Mouse (Mus musculus): ENCODE measurements around the gene Rnft1. TPM values are rescaled to one million over a fixed set of nuclear protein-coding genes. Genes with fewer than 3 reads are reported as not detected.

The Rnft1 gene
- total and polyA plus RNA-seq, 3 experiments, result 34.9 to 49.7 (median 49.2) TPM

DNA sequence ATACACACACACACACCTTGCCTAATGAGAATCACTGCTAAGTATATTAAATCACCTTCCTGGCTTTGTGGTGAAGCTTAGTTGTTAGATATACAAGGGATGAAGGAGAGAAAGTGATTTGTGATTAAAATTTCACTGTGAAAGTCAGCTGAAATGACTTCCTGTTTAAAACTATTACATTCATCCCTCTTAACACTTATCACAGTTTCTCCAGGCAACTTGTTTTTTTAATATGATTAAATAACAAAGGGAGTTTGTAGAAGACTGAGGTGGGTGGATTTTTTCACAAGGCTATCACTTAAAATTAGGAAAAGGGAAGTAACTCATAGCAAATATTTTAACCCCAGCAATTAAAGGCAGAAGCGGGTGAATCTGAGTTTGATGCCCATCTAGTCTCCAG, 12.9 kb downstream of the Rnft1 start:
- H3K4me3 ChIP-seq (replicated peaks in 1 of 3; ENCODE audit: low read depth in 2 of 3, low read length in 2 of 3, poor library complexity in 1 of 3), result no peak overlapping the region
- H3K27ac ChIP-seq (ENCODE audit: insufficient read depth, low read depth), result no peak overlapping the region
- H3K9ac ChIP-seq (ENCODE audit: insufficient read depth, low read depth), result no peak overlapping the region
- H3K9me3 ChIP-seq (replicated peaks; ENCODE audit: low read length), result no peaks in the 10 kb centered on the region
- no peaks in the 10 kb centered on the region for H3K79me2 ChIP-seq (replicated peaks; ENCODE audit: control insufficient read depth, extremely low read depth, insufficient read depth, poor library complexity, severe bottlenecking)
- H3K4me2 ChIP-seq (ENCODE audit: insufficient read depth, low read depth, poor library complexity, severe bottlenecking), result no peak overlapping the region
- H3K27me3 ChIP-seq (replicated peaks), result no peaks in the 10 kb centered on the region
- peaks cover 44 to 74% of the 10 kb centered on the region in 2 experiments for H3K36me3 ChIP-seq (replicated peaks in 1 of 2; ENCODE audit: control insufficient read depth in 1 of 2, insufficient read depth in 1 of 2, low read length in 1 of 2)
- dilution Hi-C loops (cut with MboI; ENCODE audit: extremely low pct_ligation_motif_present, extremely low pct_unique_long_range_greater_than_20kb, low sequenced_read_pairs), result no loop called here
- DNase-seq (ENCODE audit: extremely low read depth), result no peak
- TF ChIP-seq ZC3H11A (IDR thresholded peaks at IDR 0.05; ENCODE audit: low read depth, low read length), result no peak
- TF ChIP-seq POLR2A (IDR thresholded peaks at IDR 0.05; ENCODE audit: low read depth, low read length), result peak; percentile 7; the same call in 1 of the 2 replicates
- in situ Hi-C loops (cut with MboI; ENCODE audit: low pct_ligation_motif_present, low pct_unique_long_range_greater_than_20kb, low sequenced_read_pairs), result no loop called here
- peaks cover 0 to 16% of the 10 kb centered on the region in 2 experiments; a peak in 2 of 4 replicates for H3K4me1 ChIP-seq (ENCODE audit: control insufficient read depth in 1 of 2, insufficient read depth in 2 of 2)

- TF ChIP-seq CTCF (conservative IDR thresholded peaks at IDR 0.05 in 1 of 2, IDR thresholded peaks at IDR 0.05 in 1 of 2; ENCODE audit: low read depth in 2 of 2, low read length in 2 of 2) (peak; percentile 14 to 51; a peak in 3 of 4 replicates), SMC3 (IDR thresholded peaks at IDR 0.05; ENCODE audit: low read depth, low read length) (peak; percentile 24; the same call in 1 of the 2 replicates), SIN3A (IDR thresholded peaks at IDR 0.05; ENCODE audit: low read length) (no peak), UBTF (IDR thresholded peaks at IDR 0.05; ENCODE audit: low read depth, low read length) (no peak)
These were observed 13.5 kb downstream of the Rnft1 start for GRCm38 (mm10) chr11:86497908-86498307.

DNA sequence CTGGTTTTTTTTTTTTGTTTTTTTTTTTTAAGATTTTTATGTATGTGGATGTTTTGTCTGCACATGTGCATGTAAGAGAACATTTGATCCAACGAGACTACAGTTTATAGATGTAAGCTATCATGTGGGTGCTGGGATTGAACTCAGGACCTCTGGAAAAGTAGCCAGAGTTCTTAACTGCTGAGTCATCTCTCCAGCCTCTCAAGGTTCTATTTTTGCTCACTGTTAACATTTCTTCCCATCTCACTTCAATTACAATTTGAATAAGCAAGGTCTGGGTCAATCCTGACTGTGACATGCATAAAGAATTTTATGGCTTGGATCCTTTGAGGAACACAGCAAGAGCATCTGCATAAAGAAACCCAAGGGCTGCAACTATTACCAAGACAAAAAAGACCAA, 16.3 kb downstream of the Rnft1 start:
- no peak overlapping the region for H3K27ac ChIP-seq (ENCODE audit: insufficient read depth, low read depth)
- peak; percentile 68; the same call in 1 of the 2 replicates for TF ChIP-seq MAFK (IDR thresholded peaks at IDR 0.05; ENCODE audit: insufficient replicate concordance, low read length)
- no peak for TF ChIP-seq TCF12 (IDR thresholded peaks at IDR 0.05; ENCODE audit: low read depth, low read length)

More at GRCm38 (mm10) chr11:86497908-86498307, 13.5 kb downstream of the Rnft1 start:
- peak; percentile 47 for DNase-seq (ENCODE audit: extremely low read depth)
- peaks cover 43 to 74% of the 10 kb centered on the region in 2 experiments for H3K36me3 ChIP-seq (replicated peaks in 1 of 2; ENCODE audit: control insufficient read depth in 1 of 2, insufficient read depth in 1 of 2, low read length in 1 of 2)
- no peaks in the 10 kb centered on the region for H3K9me3 ChIP-seq (replicated peaks; ENCODE audit: low read length)
- no peak overlapping the region for H3K4me2 ChIP-seq (ENCODE audit: insufficient read depth, low read depth, poor library complexity, severe bottlenecking)
- H3K4me3 ChIP-seq (replicated peaks in 1 of 3; ENCODE audit: low read depth in 2 of 3, low read length in 2 of 3, poor library complexity in 1 of 3), result no peak overlapping the region
- no peaks in the 10 kb centered on the region for H3K79me2 ChIP-seq (replicated peaks; ENCODE audit: control insufficient read depth, extremely low read depth, insufficient read depth, poor library complexity, severe bottlenecking)
- no peak overlapping the region for H3K9ac ChIP-seq (ENCODE audit: insufficient read depth, low read depth)
- in situ Hi-C loops (cut with MboI; ENCODE audit: low pct_ligation_motif_present, low pct_unique_long_range_greater_than_20kb, low sequenced_read_pairs), result no loop called here
- H3K27ac ChIP-seq (ENCODE audit: insufficient read depth, low read depth), result no peak overlapping the region
- dilution Hi-C loops (cut with MboI; ENCODE audit: extremely low pct_ligation_motif_present, extremely low pct_unique_long_range_greater_than_20kb, low sequenced_read_pairs), result no loop called here
- no peaks in the 10 kb centered on the region for H3K27me3 ChIP-seq (replicated peaks)
- H3K4me1 ChIP-seq (ENCODE audit: control insufficient read depth in 1 of 2, insufficient read depth in 2 of 2), result peaks cover 0 to 16% of the 10 kb centered on the region in 2 experiments; a peak in 2 of 4 replicates

More for the DNA sequence above, 16.3 kb downstream of the Rnft1 start:
- Histone ChIP-seq H3K9me3 (replicated peaks; ENCODE audit: low read length) (no peaks in the 10 kb centered on the region), H3K79me2 (replicated peaks; ENCODE audit: control insufficient read depth, extremely low read depth, insufficient read depth, poor library complexity, severe bottlenecking) (no peaks in the 10 kb centered on the region), H3K36me3 (replicated peaks in 1 of 2; ENCODE audit: control insufficient read depth in 1 of 2, insufficient read depth in 1 of 2, low read length in 1 of 2) (peaks cover 46 to 80% of the 10 kb centered on the region in 2 experiments), H3K9ac (ENCODE audit: insufficient read depth, low read depth) (no peak overlapping the region; the same call in 1 of the 2 replicates), H3K4me3 (replicated peaks in 1 of 3; ENCODE audit: low read depth in 2 of 3, low read length in 2 of 3, poor library complexity in 1 of 3) (no peak overlapping the region), H3K4me1 (ENCODE audit: control insufficient read depth in 1 of 2, insufficient read depth in 2 of 2) (peaks cover 0 to 16% of the 10 kb centered on the region in 2 experiments; a peak in 2 of 4 replicates), H3K27me3 (replicated peaks) (no peaks in the 10 kb centered on the region), H3K4me2 (ENCODE audit: insufficient read depth, low read depth, poor library complexity, severe bottlenecking) (no peak overlapping the region)
- in situ Hi-C loops (cut with MboI; ENCODE audit: low pct_ligation_motif_present, low pct_unique_long_range_greater_than_20kb, low sequenced_read_pairs), result no loop called here
- no peak for DNase-seq (ENCODE audit: extremely low read depth)
- dilution Hi-C loops (cut with MboI; ENCODE audit: extremely low pct_ligation_motif_present, extremely low pct_unique_long_range_greater_than_20kb, low sequenced_read_pairs), result no loop called here
